Mouse (Mus musculus): ENCODE data around the gene Tnr. TPM values are rescaled to one million over a fixed set of nuclear protein-coding genes. Genes with fewer than 3 reads are reported as not detected.

Gene Tnr
- polyA plus RNA-seq, 1 experiment from 2014 or later, result 0.09 TPM

- H3K4me2 ChIP-seq (ENCODE audit: low read depth, low read length), result peak overlapping the region; percentile 35; the same call in 1 of the 2 replicates
- H3K4me1 ChIP-seq (replicated peaks; ENCODE audit: control insufficient read depth, insufficient read depth, low read length), result peaks cover 4% of the 10 kb centered on the region; the same call in 1 of the 2 replicates
- H3K27me3 ChIP-seq (ENCODE audit: control insufficient read depth, insufficient read depth, low read depth, low read length), result no peaks in the 10 kb centered on the region
- WGBS, result 74% methylated on average over 8 of the region's 8 CpGs
- H3K36me3 ChIP-seq (ENCODE audit: control insufficient read depth, insufficient read depth, low read length), result no peaks in the 10 kb centered on the region
- H3K9me3 ChIP-seq (ENCODE audit: control insufficient read depth, low read length), result no peaks in the 10 kb centered on the region
- H3K9ac ChIP-seq (ENCODE audit: low read length), result no peak overlapping the region
- H3K27ac ChIP-seq (ENCODE audit: low read length), result 0 out of 2 replicates have a peak overlapping the region, but pooled peaks have one; percentile 6
- no peak for ATAC-seq (ENCODE audit: low read depth)
- H3K4me3 ChIP-seq (ENCODE audit: low read length), result peak overlapping the region; percentile 2; the same call in 1 of the 2 replicates
These were observed 147.6 kb downstream of the Tnr start for GRCm38 (mm10) chr1:159671181-159671580.

- Histone ChIP-seq H3K9ac (ENCODE audit: low read length) (no peak overlapping the region), H3K9me3 (ENCODE audit: control insufficient read depth, low read length) (no peaks in the 10 kb centered on the region), H3K4me3 (ENCODE audit: low read length) (no peak overlapping the region), H3K27me3 (ENCODE audit: control insufficient read depth, insufficient read depth, low read depth, low read length) (no peaks in the 10 kb centered on the region), H3K4me1 (replicated peaks; ENCODE audit: control insufficient read depth, insufficient read depth, low read length) (peaks cover 8% of the 10 kb centered on the region; the same call in 1 of the 2 replicates), H3K36me3 (ENCODE audit: control insufficient read depth, insufficient read depth, low read length) (no peaks in the 10 kb centered on the region), H3K4me2 (ENCODE audit: low read depth, low read length) (no peak overlapping the region), H3K27ac (ENCODE audit: low read length) (no peak overlapping the region)
- ATAC-seq (ENCODE audit: low read depth), result no peak
- WGBS, result 26% methylated on average over 1 of the region's 1 CpGs
These were observed 150.7 kb downstream of the Tnr start for GRCm38 (mm10) chr1:159674240-159674639.

- Histone ChIP-seq H3K27ac (ENCODE audit: low read length) (no peak overlapping the region), H3K36me3 (ENCODE audit: control insufficient read depth, insufficient read depth, low read length) (no peaks in the 10 kb centered on the region), H3K4me1 (replicated peaks; ENCODE audit: control insufficient read depth, insufficient read depth, low read length) (peaks cover 6% of the 10 kb centered on the region; the same call in 1 of the 2 replicates), H3K9ac (ENCODE audit: low read length) (no peak overlapping the region), H3K27me3 (ENCODE audit: control insufficient read depth, insufficient read depth, low read depth, low read length) (no peaks in the 10 kb centered on the region), H3K4me3 (ENCODE audit: low read length) (no peak overlapping the region), H3K9me3 (ENCODE audit: control insufficient read depth, low read length) (no peaks in the 10 kb centered on the region), H3K4me2 (ENCODE audit: low read depth, low read length) (no peak overlapping the region)
- WGBS, result 51% methylated on average over 4 of the region's 4 CpGs
- no peak for ATAC-seq (ENCODE audit: low read depth)
These were observed 151.9 kb downstream of the Tnr start for GRCm38 (mm10) chr1:159675472-159675871.

- no peaks in the 10 kb centered on the region for H3K9me3 ChIP-seq (ENCODE audit: control insufficient read depth, low read length)
- H3K4me1 ChIP-seq (replicated peaks; ENCODE audit: control insufficient read depth, insufficient read depth, low read length), result peaks cover 7% of the 10 kb centered on the region; the same call in 1 of the 2 replicates
- H3K36me3 ChIP-seq (ENCODE audit: control insufficient read depth, insufficient read depth, low read length), result no peaks in the 10 kb centered on the region
- no peak overlapping the region for H3K27ac ChIP-seq (ENCODE audit: low read length)
- no peak overlapping the region for H3K4me3 ChIP-seq (ENCODE audit: low read length)
- no peak overlapping the region for H3K4me2 ChIP-seq (ENCODE audit: low read depth, low read length)
- ATAC-seq (ENCODE audit: low read depth), result no peak
- no peaks in the 10 kb centered on the region for H3K27me3 ChIP-seq (ENCODE audit: control insufficient read depth, insufficient read depth, low read depth, low read length)
- WGBS, result 43% methylated on average over 10 of the region's 10 CpGs
- H3K9ac ChIP-seq (ENCODE audit: low read length), result no peak overlapping the region
These were observed 154.8 kb downstream of the Tnr start for GRCm38 (mm10) chr1:159678221-159678935.

GRCm38 (mm10) chr1:159681252-159681651, 157.7 kb downstream of the Tnr start:
- H3K4me2 ChIP-seq (ENCODE audit: low read depth, low read length), result no peak overlapping the region
- no peaks in the 10 kb centered on the region for H3K36me3 ChIP-seq (ENCODE audit: control insufficient read depth, insufficient read depth, low read length)
- no peak overlapping the region for H3K4me3 ChIP-seq (ENCODE audit: low read length)
- no peak for ATAC-seq (ENCODE audit: low read depth)
- no peak overlapping the region for H3K27ac ChIP-seq (ENCODE audit: low read length)
- 51% methylated on average over 2 of the region's 2 CpGs for WGBS
- H3K9ac ChIP-seq (ENCODE audit: low read length), result no peak overlapping the region
- H3K4me1 ChIP-seq (replicated peaks; ENCODE audit: control insufficient read depth, insufficient read depth, low read length), result peaks cover 7% of the 10 kb centered on the region; the same call in 1 of the 2 replicates
- H3K27me3 ChIP-seq (ENCODE audit: control insufficient read depth, insufficient read depth, low read depth, low read length), result no peaks in the 10 kb centered on the region
- H3K9me3 ChIP-seq (ENCODE audit: control insufficient read depth, low read length), result no peaks in the 10 kb centered on the region

- Histone ChIP-seq H3K27ac (ENCODE audit: low read length) (no peak overlapping the region), H3K9me3 (ENCODE audit: control insufficient read depth, low read length) (no peaks in the 10 kb centered on the region), H3K4me2 (ENCODE audit: low read depth, low read length) (no peak overlapping the region), H3K4me3 (ENCODE audit: low read length) (no peak overlapping the region), H3K9ac (ENCODE audit: low read length) (no peak overlapping the region), H3K27me3 (ENCODE audit: control insufficient read depth, insufficient read depth, low read depth, low read length) (no peaks in the 10 kb centered on the region), H3K4me1 (replicated peaks; ENCODE audit: control insufficient read depth, insufficient read depth, low read length) (no peaks in the 10 kb centered on the region; the same call in 1 of the 2 replicates), H3K36me3 (ENCODE audit: control insufficient read depth, insufficient read depth, low read length) (no peaks in the 10 kb centered on the region)
- ATAC-seq (ENCODE audit: low read depth), result peak; percentile 92
- WGBS, result 19% methylated on average over 9 of the region's 9 CpGs
These were observed 163.1 kb downstream of the Tnr start for GRCm38 (mm10) chr1:159686476-159687231.

- Histone ChIP-seq H3K27ac (ENCODE audit: low read length) (no peak overlapping the region), H3K9me3 (ENCODE audit: control insufficient read depth, low read length) (no peaks in the 10 kb centered on the region), H3K4me3 (ENCODE audit: low read length) (no peak overlapping the region), H3K9ac (ENCODE audit: low read length) (no peak overlapping the region), H3K27me3 (ENCODE audit: control insufficient read depth, insufficient read depth, low read depth, low read length) (no peaks in the 10 kb centered on the region), H3K4me1 (replicated peaks; ENCODE audit: control insufficient read depth, insufficient read depth, low read length) (no peaks in the 10 kb centered on the region), H3K4me2 (ENCODE audit: low read depth, low read length) (no peak overlapping the region), H3K36me3 (ENCODE audit: control insufficient read depth, insufficient read depth, low read length) (no peaks in the 10 kb centered on the region)
- 62% methylated on average over 4 of the region's 4 CpGs for WGBS
- no peak for ATAC-seq (ENCODE audit: low read depth)
These were observed 173.1 kb downstream of the Tnr start for GRCm38 (mm10) chr1:159696717-159697116.

- Histone ChIP-seq H3K36me3 (ENCODE audit: control insufficient read depth, insufficient read depth, low read length) (no peaks in the 10 kb centered on the region), H3K9ac (ENCODE audit: low read length) (no peak overlapping the region), H3K4me1 (replicated peaks; ENCODE audit: control insufficient read depth, insufficient read depth, low read length) (no peaks in the 10 kb centered on the region), H3K4me2 (ENCODE audit: low read depth, low read length) (no peak overlapping the region), H3K27ac (ENCODE audit: low read length) (no peak overlapping the region), H3K9me3 (ENCODE audit: control insufficient read depth, low read length) (no peaks in the 10 kb centered on the region), H3K4me3 (ENCODE audit: low read length) (no peak overlapping the region), H3K27me3 (ENCODE audit: control insufficient read depth, insufficient read depth, low read depth, low read length) (no peaks in the 10 kb centered on the region)
- 69% methylated on average over 9 of the region's 9 CpGs for WGBS
- ATAC-seq (ENCODE audit: low read depth), result no peak
These were observed 178.5 kb downstream of the Tnr start for GRCm38 (mm10) chr1:159702038-159702437.

GRCm38 (mm10) chr1:159704925-159705324, 181.4 kb downstream of the Tnr start:
- H3K4me3 ChIP-seq (ENCODE audit: low read length), result no peak overlapping the region
- no peak overlapping the region for H3K9ac ChIP-seq (ENCODE audit: low read length)
- no peak overlapping the region for H3K27ac ChIP-seq (ENCODE audit: low read length)
- 86% methylated on average over 3 of the region's 3 CpGs for WGBS
- no peaks in the 10 kb centered on the region for H3K36me3 ChIP-seq (ENCODE audit: control insufficient read depth, insufficient read depth, low read length)
- H3K4me1 ChIP-seq (replicated peaks; ENCODE audit: control insufficient read depth, insufficient read depth, low read length), result no peaks in the 10 kb centered on the region
- H3K9me3 ChIP-seq (ENCODE audit: control insufficient read depth, low read length), result no peaks in the 10 kb centered on the region
- no peak overlapping the region for H3K4me2 ChIP-seq (ENCODE audit: low read depth, low read length)
- H3K27me3 ChIP-seq (ENCODE audit: control insufficient read depth, insufficient read depth, low read depth, low read length), result no peaks in the 10 kb centered on the region
- ATAC-seq (ENCODE audit: low read depth), result no peak

Data from lung, embryonic 16.5 days (tissue).